Mouse (Mus musculus) inflammation-experienced regulatory T-cells, adult 6 months (primary cell): ENCODE results near the gene Stat3. TPM values are rescaled to one million over a fixed set of nuclear protein-coding genes. Genes with fewer than 3 reads are reported as not detected.

Source experiments
- ATAC-seq: one replicate; pipeline ENCODE4 v1.8.0; 2017
- polyA plus RNA-seq, 3 experiments: library from polyadenylated mRNA; unstranded; fragments of 100-300 nt; shearing (Covaris generic); gene quantifications; one replicate each; pipeline ENCODE4 v1.2.1; 2017

Stat3 gene
- polyA plus RNA-seq, 3 experiments from 2014 or later = 79.3 to 111 (median 99.2) TPM

GRCm38 (mm10) chr11:100850778-100851528 lies 88.4 kb downstream of the Stat3 start:
- no peak for ATAC-seq

- ATAC-seq = peak; percentile 40
Measured at GRCm38 (mm10) chr11:100850038-100850777, 89.1 kb downstream of the Stat3 start, which contains the start of gene Stat5b. Gene Stat5b, minus strand, starts transcription at chr11:100850724.

- no peak for ATAC-seq
Measured at GRCm38 (mm10) chr11:100849456-100850037, 89.8 kb downstream of the Stat3 start.

DNA sequence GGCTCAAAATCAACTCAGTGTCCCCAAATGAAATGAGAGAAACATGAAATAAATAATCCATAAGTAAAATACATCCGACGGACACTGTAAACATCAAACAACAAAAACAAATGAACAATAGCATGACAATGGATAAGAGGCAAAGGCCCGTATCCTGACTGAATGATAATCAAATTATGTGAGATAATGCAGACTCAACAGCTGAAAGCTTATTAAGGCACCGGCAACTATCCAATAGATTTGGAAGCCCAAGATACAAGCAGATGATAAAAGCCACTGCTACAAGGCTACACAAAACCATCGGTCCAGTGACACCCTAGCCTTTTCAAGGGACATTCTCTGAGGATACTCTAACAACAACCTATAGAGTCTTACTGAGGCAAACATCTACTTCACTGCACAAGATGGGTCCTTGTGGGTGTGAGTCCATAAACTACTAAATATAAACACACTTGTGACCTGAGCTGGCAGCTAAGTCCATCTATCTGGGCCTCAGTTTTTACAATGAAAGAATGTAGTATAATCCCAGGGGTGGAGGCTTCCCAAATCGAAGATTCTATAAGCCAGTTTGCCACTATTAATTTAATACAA lies 90.5 kb downstream of the Stat3 start:
- ATAC-seq = no peak

GRCm38 (mm10) chr11:100848080-100848479 lies 91.3 kb downstream of the Stat3 start:
- ATAC-seq = peak; percentile 52

DNA sequence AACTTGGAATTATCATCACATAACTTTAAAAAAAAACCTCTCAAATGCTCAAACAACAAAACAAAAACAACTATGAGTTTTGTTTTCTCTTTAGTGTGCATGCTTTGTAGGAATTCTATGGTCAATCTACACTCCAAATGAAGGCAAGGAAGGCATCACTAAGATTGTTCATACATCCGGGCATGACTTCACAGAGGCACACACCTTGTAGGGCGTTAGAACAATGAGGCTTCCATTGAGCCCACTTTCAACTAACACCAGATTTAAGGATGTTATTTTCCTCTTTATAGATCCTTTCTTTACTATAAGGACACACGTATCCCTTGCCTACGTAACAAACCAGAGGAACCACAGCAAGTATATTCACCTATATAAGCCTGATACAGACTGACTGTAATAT lies 91.8 kb downstream of the Stat3 start:
- no peak for ATAC-seq

DNA sequence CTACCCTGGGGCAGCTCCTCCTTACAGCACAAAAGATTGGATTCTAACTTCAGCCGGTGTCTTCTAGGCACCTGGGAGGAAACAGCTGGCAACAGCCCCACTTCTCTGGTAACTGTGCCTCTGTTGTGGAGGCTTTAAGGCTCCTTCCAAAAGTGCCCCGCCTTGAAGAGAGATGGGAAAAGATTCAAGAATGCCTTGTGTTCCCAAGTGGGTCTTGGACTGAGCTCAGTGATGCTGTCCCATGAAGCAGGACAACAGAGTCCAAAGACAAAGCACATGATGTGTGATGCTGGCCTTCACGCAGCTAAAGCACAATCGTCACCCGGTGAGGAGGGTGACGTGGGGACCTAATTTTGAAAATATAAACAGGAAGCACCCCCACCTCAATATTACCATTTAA lies 93.5 kb downstream of the Stat3 start:
- ATAC-seq = peak; percentile 49

GRCm38 (mm10) chr11:100844121-100844520 lies 95.2 kb downstream of the Stat3 start:
- ATAC-seq = no peak

- ATAC-seq = no peak
Measured at GRCm38 (mm10) chr11:100843070-100843669, 96.2 kb downstream of the Stat3 start.

- ATAC-seq = peak; percentile 62
Measured at GRCm38 (mm10) chr11:100842025-100842424, 97.3 kb downstream of the Stat3 start.

- ATAC-seq = no peak
Measured at GRCm38 (mm10) chr11:100840866-100841265, 98.5 kb downstream of the Stat3 start.

DNA sequence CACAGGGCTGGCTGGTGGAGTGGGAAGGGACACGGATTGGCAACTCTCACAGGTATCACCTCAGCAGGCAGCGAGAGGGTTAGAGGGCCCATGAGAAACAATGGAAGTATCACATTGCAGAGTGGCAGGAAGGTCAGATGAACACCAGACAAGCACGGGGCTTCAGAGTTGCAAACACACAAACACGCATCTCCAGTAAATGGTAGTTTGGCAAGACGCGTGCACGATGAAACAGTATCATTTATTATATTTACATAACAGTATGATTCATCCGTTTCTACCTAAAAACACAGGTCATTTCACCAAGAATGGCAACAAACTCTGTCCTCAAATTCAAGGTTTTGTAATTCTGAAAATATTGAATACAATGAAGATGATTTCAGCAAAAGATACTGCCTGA lies 99.8 kb downstream of the Stat3 start:
- ATAC-seq = no peak

GRCm38 (mm10) chr11:100838894-100839293 lies 100.4 kb downstream of the Stat3 start:
- no peak for ATAC-seq

GRCm38 (mm10) chr11:100836923-100837702 lies 102.2 kb downstream of the Stat3 start:
- no peak for ATAC-seq

Other genes with a start within 250 kb of the Stat3 start
- gene Zfp385c, start 247.1 kb downstream of the Stat3 start, polyA plus RNA-seq = not detected
- gene Dhx58, start 235.3 kb downstream of the Stat3 start, polyA plus RNA-seq = 10 to 100 TPM; 27.4 to 48.6 (median 29.4) TPM
- gene Kat2a, start 227.1 kb downstream of the Stat3 start, polyA plus RNA-seq = 10 to 100 TPM in 2 of 3 experiments, 1 to 10 TPM in 1; 7.0 to 12.4 (median 12.4) TPM
- gene Hspb9, start 225.7 kb downstream of the Stat3 start, polyA plus RNA-seq = 1 to 10 TPM in 1 of 3 experiments, not detected in 2; 1.1 TPM
- 10 to 100 TPM; 24.7 to 54.7 (median 48.7) TPM for gene Rab5c, start 201.3 kb downstream of the Stat3 start, polyA plus RNA-seq
- gene Kcnh4, start 179.6 kb downstream of the Stat3 start, polyA plus RNA-seq = under 1 TPM in 1 of 3 experiments, not detected in 2; 0.47 TPM
- gene Hcrt, start 176.6 kb downstream of the Stat3 start, polyA plus RNA-seq = not detected
- 1 to 10 TPM; 1.7 to 2.6 (median 2.1) TPM for gene Ghdc, start 168.6 kb downstream of the Stat3 start, polyA plus RNA-seq
- 10 to 100 TPM; 25.2 to 40.4 (median 33.7) TPM for gene Stat5b, start 88.8 kb downstream of the Stat3 start, polyA plus RNA-seq
- gene Stat5a, start 80.2 kb downstream of the Stat3 start, polyA plus RNA-seq = 10 to 100 TPM; 31.2 to 34.1 (median 31.3) TPM
- under 1 TPM in 2 of 3 experiments, not detected in 1; 0.09 to 0.26 TPM for gene Cavin1, start 31.3 kb upstream of the Stat3 start, polyA plus RNA-seq
- gene Atp6v0a1, start 69.9 kb upstream of the Stat3 start, polyA plus RNA-seq = 1 to 10 TPM; 1.3 to 7.7 (median 6.8) TPM
- gene Naglu, start 130.5 kb upstream of the Stat3 start, polyA plus RNA-seq = 1 to 10 TPM; 4.4 to 7.3 (median 5.7) TPM
- under 1 TPM in 1 of 3 experiments, not detected in 2; 0.26 TPM for gene Hsd17b1, start 138.9 kb upstream of the Stat3 start, polyA plus RNA-seq
- gene Coasy, start 143.0 kb upstream of the Stat3 start, polyA plus RNA-seq = 10 to 100 TPM; 16.5 to 21.0 (median 18.2) TPM
- 10 to 100 TPM; 61.9 to 74.3 (median 66.5) TPM for gene Mlx, start 147.7 kb upstream of the Stat3 start, polyA plus RNA-seq
- gene Psmc3ip, start 155.9 kb upstream of the Stat3 start, polyA plus RNA-seq = 10 to 100 TPM in 1 of 3 experiments, 1 to 10 TPM in 2; 7.7 to 19.7 (median 10.0) TPM
- gene Retreg3, start 180.4 kb upstream of the Stat3 start, polyA plus RNA-seq = 10 to 100 TPM; 15.1 to 26.8 (median 21.4) TPM
- gene Tubg1, start 180.4 kb upstream of the Stat3 start, polyA plus RNA-seq = 10 to 100 TPM; 24.7 to 32.4 (median 24.7) TPM
- 1 to 10 TPM; 1.2 to 1.8 (median 1.5) TPM for gene Tubg2, start 216.4 kb upstream of the Stat3 start, polyA plus RNA-seq
- under 1 TPM in 2 of 3 experiments, not detected in 1; 0.09 to 0.15 TPM for gene Cntnap1, start 231.0 kb upstream of the Stat3 start, polyA plus RNA-seq
- not detected for gene Plekhh3, start 231.8 kb upstream of the Stat3 start, polyA plus RNA-seq
- gene Ccr10, start 235.9 kb upstream of the Stat3 start, polyA plus RNA-seq = under 1 TPM in 2 of 3 experiments, not detected in 1; 0.33 to 0.55 TPM